Mouse (Mus musculus) G1E (cell line): Measurements from ENCODE around the gene Phb. TPM values are rescaled to one million over a fixed set of nuclear protein-coding genes. Genes with fewer than 3 reads are reported as not detected.

ENCODE experiments used
- ATAC-seq: 2 replicates; pipeline ENCODE4 v1.8.0; 2016; ENCODE audit warnings: mild to moderate bottlenecking; ENCODE audit not compliant: insufficient number of reproducible peaks, poor library complexity, low FRiP score, severe bottlenecking; ENCODE audit errors: extremely low read depth
- DNase-seq: peaks from one replicate; pipeline ENCODE4 v3.0.0; 2012; ENCODE audit warnings: low spot score
- H3K27me3 ChIP-seq: 2 replicates; pipeline ENCODE4 v1.6.1; 2012; ENCODE audit warnings: mild to moderate bottlenecking, low read length, inconsistent platforms; ENCODE audit not compliant: insufficient read depth
- H3K36me3 ChIP-seq: replicated peaks from 2 replicates; pipeline ENCODE3; 2012; ENCODE audit warnings: mild to moderate bottlenecking, inconsistent platforms
- H3K4me1 ChIP-seq: 2 replicates; pipeline ENCODE4 v1.6.1; 2012; ENCODE audit warnings: low read depth, low read length, inconsistent platforms, mixed read lengths; ENCODE audit not compliant: insufficient read depth
- H3K4me3 ChIP-seq: 2 replicates; pipeline ENCODE4 v1.5.1; 2012; ENCODE audit warnings: low read depth, mild to moderate bottlenecking, inconsistent platforms, low read length, moderate library complexity, mixed read lengths
- H3K9me3 ChIP-seq: replicated peaks from 2 replicates; pipeline ENCODE4 v1.6.1; 2012; ENCODE audit warnings: inconsistent platforms
- CTCF ChIP-seq: IDR thresholded peaks from 2 replicates; pipeline ENCODE4 v1.5.1; 2012; ENCODE audit warnings: low read depth, low read length, inconsistent platforms, mixed read lengths
- GATA1 ChIP-seq: IDR thresholded peaks from 2 replicates; pipeline ENCODE4 v1.6.1; 2012; ENCODE audit warnings: borderline replicate concordance, low read length, inconsistent platforms, mixed read lengths
- GATA2 ChIP-seq: IDR thresholded peaks from 2 replicates; pipeline ENCODE4 v1.6.1; 2012; ENCODE audit warnings: low read depth, low read length, inconsistent platforms, borderline replicate concordance
- POLR2AphosphoS5 ChIP-seq: IDR thresholded peaks from 2 replicates; pipeline ENCODE4 v1.6.1; 2012; ENCODE audit warnings: low read depth, low read length, inconsistent platforms; ENCODE audit not compliant: insufficient replicate concordance
- TAL1 ChIP-seq: conservative IDR thresholded peaks from 2 replicates; pipeline ENCODE4 v1.6.1; 2012; ENCODE audit warnings: low read depth, low read length, inconsistent platforms, mixed read lengths
- polyA plus RNA-seq: library from polyadenylated mRNA; stranded (reverse); fragments of >175 nt; gene quantifications from 2 replicates; pipeline ENCODE4 v1.2.3, GENCODE M21; 2012
- total RNA-seq, 2 experiments: library from RNA; stranded (forward) in 1 of 2; stranded (reverse) in 1 of 2; fragments of 200-1000 nt in 1 of 2; fragments of >200 nt in 1 of 2; fragmentation: Nextera tagmentation in 1 of 2; gene quantifications; 2 replicates each; pipeline ENCODE4 v1.2.3; 2014 to 2017

Phb gene
- total and polyA plus RNA-seq, 3 experiments: 44.0 to 111 (median 50.0) TPM

DNA sequence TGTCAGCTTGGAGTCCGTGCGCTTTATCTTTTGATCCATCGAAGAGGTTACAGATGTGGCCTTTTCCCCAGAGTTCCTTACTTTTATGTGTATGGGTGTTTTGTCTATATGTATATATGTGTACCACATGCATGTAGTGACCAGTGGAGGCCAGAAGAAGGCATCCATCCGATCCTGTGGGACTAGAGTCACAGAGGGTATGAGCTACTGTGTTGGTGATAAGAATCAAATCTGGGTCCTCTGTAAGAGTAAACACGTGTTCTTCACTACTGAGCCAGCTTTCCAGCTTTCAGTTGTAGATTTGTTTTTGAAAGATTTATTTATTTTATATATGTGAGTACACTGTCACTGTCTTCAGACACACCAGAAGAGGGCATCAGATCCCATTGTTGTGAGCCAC, 61.2 kb downstream of the Phb start:
- H3K36me3 ChIP-seq: peaks cover 51% of the 10 kb centered on the region
- no peak for TF ChIP-seq POLR2AphosphoS5
- no peak for TF ChIP-seq GATA1
- TF ChIP-seq GATA2: no peak
- no peak for TF ChIP-seq TAL1
- no peak for TF ChIP-seq CTCF

DNA sequence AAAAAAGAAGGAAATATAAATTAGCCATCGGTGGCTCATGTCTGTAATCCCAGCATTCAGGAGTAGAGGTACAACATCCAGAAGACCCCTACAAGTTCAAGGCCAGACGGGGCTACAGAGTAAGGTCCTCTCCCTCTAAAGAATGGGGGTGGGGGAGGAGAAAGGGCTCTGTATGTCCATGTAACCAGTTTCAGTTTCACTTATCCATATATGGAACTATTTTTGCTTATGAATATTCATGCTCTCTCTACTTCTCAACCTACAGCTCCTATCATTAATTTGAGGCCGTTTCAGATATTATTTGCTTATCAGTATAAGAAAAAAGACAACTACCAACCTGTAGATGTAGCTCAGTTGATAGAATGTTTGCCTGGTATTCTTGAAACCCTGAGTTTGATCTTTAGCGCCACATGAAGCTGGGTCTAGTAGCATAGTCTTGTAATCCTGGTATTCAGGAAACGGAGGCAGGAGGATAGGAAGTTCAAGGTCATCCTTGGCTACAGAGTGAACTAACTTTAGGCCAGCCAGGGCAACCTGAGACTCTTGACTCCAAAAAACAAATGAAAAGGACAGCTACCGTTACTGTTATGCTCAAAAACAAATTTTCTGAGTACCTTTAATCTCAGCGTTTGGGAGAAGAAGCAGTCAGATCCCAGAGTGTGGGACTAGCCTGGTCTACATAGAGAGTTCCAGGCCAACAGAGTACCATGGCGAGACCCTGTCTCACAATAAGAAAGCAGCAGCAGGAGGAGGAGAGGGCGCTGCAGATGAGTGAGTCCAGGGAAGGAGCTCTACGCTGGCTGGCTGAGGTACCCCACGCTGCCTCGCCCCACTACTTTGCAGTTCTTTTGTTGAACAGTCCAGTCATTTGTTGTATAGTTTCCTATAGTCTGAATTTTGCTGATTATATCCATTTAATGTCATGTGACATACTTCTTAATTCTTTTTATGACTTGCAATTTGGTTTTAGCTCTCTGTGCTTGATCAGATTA, 62.5 kb downstream of the Phb start:
- H3K4me3 ChIP-seq: peak overlapping the region; percentile 62; the same call in 1 of the 2 replicates
- no peaks in the 10 kb centered on the region for H3K27me3 ChIP-seq
- peaks cover 58% of the 10 kb centered on the region for H3K4me1 ChIP-seq
- peaks cover 48% of the 10 kb centered on the region for H3K36me3 ChIP-seq
- H3K9me3 ChIP-seq: no peaks in the 10 kb centered on the region
- ATAC-seq (peak; percentile 28), DNase-seq (no peak)
- no peak for TF ChIP-seq CTCF
- no peak for TF ChIP-seq TAL1
- no peak for TF ChIP-seq POLR2AphosphoS5
- no peak for TF ChIP-seq GATA2
- no peak for TF ChIP-seq GATA1

More for the DNA sequence above, 61.2 kb downstream of the Phb start:
- ATAC-seq (no peak), DNase-seq (no peak)
- H3K27me3 ChIP-seq: no peaks in the 10 kb centered on the region
- H3K4me3 ChIP-seq: no peak overlapping the region; the same call in 1 of the 2 replicates
- H3K4me1 ChIP-seq: peaks cover 68% of the 10 kb centered on the region
- no peaks in the 10 kb centered on the region for H3K9me3 ChIP-seq

Other genes starting within 250 kb of the Phb start
- gene Nxph3, start 152.4 kb upstream of the Phb start, total RNA-seq (2014; fragmentation: Nextera tagmentation): not detected in 2 replicates
- gene Nxph3, start 152.4 kb upstream of the Phb start, total RNA-seq (2017): 0.05 TPM in 1 of 2 replicates, not detected in the other
- gene Nxph3, start 152.4 kb upstream of the Phb start, polyA plus RNA-seq: not detected in 2 replicates
- gene Ngfr, start 79.2 kb upstream of the Phb start, total RNA-seq (2014; fragmentation: Nextera tagmentation): not detected in 2 replicates
- 0.05 and 0.06 TPM in 2 replicates for gene Ngfr, start 79.2 kb upstream of the Phb start, total RNA-seq (2017)
- gene Ngfr, start 79.2 kb upstream of the Phb start, polyA plus RNA-seq: not detected in 2 replicates
- gene Zfp652, start 45.7 kb downstream of the Phb start, total RNA-seq (2014; fragmentation: Nextera tagmentation): 259 and 261 TPM in 2 replicates
- 46.4 and 57.0 TPM in 2 replicates for gene Zfp652, start 45.7 kb downstream of the Phb start, total RNA-seq (2017)
- 177 and 180 TPM in 2 replicates for gene Zfp652, start 45.7 kb downstream of the Phb start, polyA plus RNA-seq
- gene B130006D01Rik, start 56.6 kb downstream of the Phb start, total RNA-seq (2014; fragmentation: Nextera tagmentation): 28.1 and 30.8 TPM in 2 replicates
- gene B130006D01Rik, start 56.6 kb downstream of the Phb start, total RNA-seq (2017): 8.5 and 9.0 TPM in 2 replicates
- gene B130006D01Rik, start 56.6 kb downstream of the Phb start, polyA plus RNA-seq: 0.02 TPM in 1 of 2 replicates, not detected in the other
- gene Phospho1, start 157.5 kb downstream of the Phb start, total RNA-seq (2014; fragmentation: Nextera tagmentation): 34.5 and 43.0 TPM in 2 replicates
- 7.0 and 7.4 TPM in 2 replicates for gene Phospho1, start 157.5 kb downstream of the Phb start, total RNA-seq (2017)
- 236 and 275 TPM in 2 replicates for gene Phospho1, start 157.5 kb downstream of the Phb start, polyA plus RNA-seq
- gene Gngt2, start 170.3 kb downstream of the Phb start, total RNA-seq (2014; fragmentation: Nextera tagmentation): 40.9 and 50.3 TPM in 2 replicates
- gene Gngt2, start 170.3 kb downstream of the Phb start, total RNA-seq (2017): 31.0 and 33.6 TPM in 2 replicates
- gene Gngt2, start 170.3 kb downstream of the Phb start, polyA plus RNA-seq: 11.8 and 15.0 TPM in 2 replicates
- gene Abi3, start 175.5 kb downstream of the Phb start, total RNA-seq (2014; fragmentation: Nextera tagmentation): 22.7 and 29.2 TPM in 2 replicates
- gene Abi3, start 175.5 kb downstream of the Phb start, total RNA-seq (2017): 12.7 and 14.1 TPM in 2 replicates
- 56.9 and 79.3 TPM in 2 replicates for gene Abi3, start 175.5 kb downstream of the Phb start, polyA plus RNA-seq
- gene B4galnt2, start 247.9 kb downstream of the Phb start, total RNA-seq (2014; fragmentation: Nextera tagmentation): not detected in 2 replicates
- 0.05 TPM in 1 of 2 replicates, not detected in the other for gene B4galnt2, start 247.9 kb downstream of the Phb start, total RNA-seq (2017)
- not detected in 2 replicates for gene B4galnt2, start 247.9 kb downstream of the Phb start, polyA plus RNA-seq